Comparison of ENCODE assay signal across 18 mouse cellular contexts in the genomic region with DNA sequence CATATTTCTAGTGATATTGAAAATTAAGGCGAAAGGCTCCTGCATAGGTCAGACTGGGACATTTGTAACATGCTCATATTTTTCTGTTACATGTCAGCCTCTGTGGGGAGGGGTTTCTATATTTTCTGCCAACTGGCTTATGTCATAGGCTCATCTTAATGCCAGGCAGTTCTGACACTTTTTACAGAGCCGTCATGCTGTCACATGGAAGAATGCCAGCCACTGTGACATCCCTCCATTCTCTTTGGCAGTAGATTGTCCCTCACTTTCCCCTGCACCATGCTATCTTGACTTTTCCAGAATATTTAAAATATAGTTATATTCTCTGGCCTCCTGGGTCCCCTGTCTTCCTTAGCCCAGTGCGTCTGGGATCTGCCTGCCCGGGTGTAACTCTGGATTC.
DNase-seq lines count a peak whose midpoint lies in the region; ATAC-seq and TF ChIP-seq lines count a peak whose summit lies in the region.
"Had no signal": no experiment of that assay in that cellular context is flagged by ENCODE, and none has a peak within 500 bp of the region (broad histone marks: within the 10 kb centered on the region; RNA-seq: fewer than 3 reads in every experiment).

No protein-coding gene starts in this region.

- 77% methylated on average over 4 of the region's 4 CpGs for WGBS in forebrain, embryonic 15.5 days
- WGBS in forebrain, embryonic 13.5 days = 92% methylated on average over 4 of the region's 4 CpGs

- no peaks in the 10 kb centered on the region for H3K36me3 ChIP-seq in forebrain, embryonic 15.5 days
- H3K36me3 ChIP-seq in forebrain, embryonic 13.5 days (ENCODE audit: poor library complexity, severe bottlenecking) = no peaks in the 10 kb centered on the region

- H3K27me3 ChIP-seq in forebrain, embryonic 15.5 days = no peaks in the 10 kb centered on the region
- H3K27me3 ChIP-seq in forebrain, embryonic 13.5 days = no peaks in the 10 kb centered on the region
- H3K27me3 ChIP-seq: embryonic facial prominence, embryonic 12.5 days; heart, embryonic 13.5 days had no signal

- H3K4me1 ChIP-seq in forebrain, embryonic 15.5 days = 0 out of 2 replicates have a peak, but pooled peaks cover 4% of the 10 kb centered on the region
- no peaks in the 10 kb centered on the region for H3K4me1 ChIP-seq in forebrain, embryonic 13.5 days
- H3K4me1 ChIP-seq: embryonic facial prominence, embryonic 12.5 days; heart, embryonic 13.5 days had no signal

- H3K9ac ChIP-seq in forebrain, embryonic 15.5 days (replicated peaks) = no peak overlapping the region
- H3K9ac ChIP-seq in forebrain, embryonic 13.5 days = no peak overlapping the region
- H3K9ac ChIP-seq: embryonic facial prominence, embryonic 12.5 days; heart, embryonic 13.5 days had no signal

- H3K4me3 ChIP-seq in forebrain, embryonic 15.5 days = no peak overlapping the region
- H3K4me3 ChIP-seq in forebrain, embryonic 13.5 days = no peak overlapping the region
- H3K4me3 ChIP-seq: embryonic facial prominence, embryonic 12.5 days; heart, embryonic 13.5 days had no signal

- TF ChIP-seq POLR2A in brain, embryonic 14.5 days (IDR thresholded peaks at IDR 0.05; ENCODE audit: borderline replicate concordance, extremely low read depth, insufficient read depth, insufficient read length, poor library complexity, severe bottlenecking) = no peak

- intact Hi-C loops in left cerebral cortex, postnatal 4 days (cut with DNase I) = no loop called here
- intact Hi-C loops in left cerebral cortex, postnatal 25 days (cut with DNase I) = no loop called here

- no peak for TF ChIP-seq CTCF in brain, embryonic 14.5 days (IDR thresholded peaks at IDR 0.05; ENCODE audit: borderline replicate concordance, extremely low read depth, insufficient read depth, insufficient read length)

- no peak overlapping the region for H3K4me2 ChIP-seq in forebrain, embryonic 15.5 days (replicated peaks)
- H3K4me2 ChIP-seq in forebrain, embryonic 13.5 days = no peak overlapping the region
- H3K4me2 ChIP-seq: embryonic facial prominence, embryonic 12.5 days; heart, embryonic 13.5 days had no signal

- no peaks in the 10 kb centered on the region for H3K9me3 ChIP-seq in forebrain, embryonic 15.5 days
- no peaks in the 10 kb centered on the region for H3K9me3 ChIP-seq in forebrain, embryonic 13.5 days (replicated peaks)
- H3K9me3 ChIP-seq: embryonic facial prominence, embryonic 12.5 days; heart, embryonic 13.5 days had no signal

- DNase-seq in left cerebral cortex, postnatal 4 days = peak; percentile 68
- no peak for DNase-seq in left cerebral cortex, postnatal 25 days (ENCODE audit: low spot score in 2 of 2)
- DNase-seq in brain, adult 2 months (ENCODE audit: low read depth, low spot score) = peak; percentile 13
- peak; percentile 78 for DNase-seq in brain, embryonic 14.5 days (ENCODE audit: low read depth)
- DNase-seq: adrenal gland, adult 2 months; adrenal gland, postnatal 25 days; cerebellum, adult 11 months; cerebellum, adult 8-10 months; embryo, embryonic 11 days; gastrocnemius, postnatal 36 days; heart, adult 11 months; heart, postnatal 36 days; kidney, adult 11 months had no signal

- peak overlapping the region; percentile 22; the same call in 1 of the 2 replicates for H3K27ac ChIP-seq in forebrain, embryonic 15.5 days (replicated peaks)
- H3K27ac ChIP-seq in forebrain, embryonic 13.5 days = no peak overlapping the region
- H3K27ac ChIP-seq: embryonic facial prominence, embryonic 12.5 days; heart, embryonic 13.5 days had no signal

- 0 out of 2 replicates have a peak, but pooled peaks have one; percentile 23 for ATAC-seq in forebrain, embryonic 15.5 days (replicated peaks)
- ATAC-seq in forebrain, embryonic 13.5 days = no peak; the same call in 1 of the 2 replicates
- ATAC-seq: hindbrain, embryonic 16.5 days had no signal

Comparison
In these comparisons a context has a peak if more than half of its experiments do, and no peak if none do; other contexts are left out.
1. DNase-seq: peak in left cerebral cortex, postnatal 4 days (single experiment), brain, adult 2 months (single experiment) and brain, embryonic 14.5 days (single experiment); none in left cerebral cortex, postnatal 25 days (0 of 2).